Mouse (Mus musculus): ENCODE results near the gene Hbb-bt.

- TF ChIP-seq POLR2A (IDR thresholded peaks at IDR 0.05; ENCODE audit: control insufficient read depth, extremely low read depth, insufficient read depth, low read length, poor library complexity) = no peak
- TF ChIP-seq CTCF (IDR thresholded peaks at IDR 0.05; ENCODE audit: borderline replicate concordance, control insufficient read depth, extremely low read depth, insufficient read depth, low read length, poor library complexity) = no peak
Observed at GRCm38 (mm10) chr7:103859076-103859475, 45.3 kb upstream of the Hbb-bt start.
